Mouse (Mus musculus) embryonic facial prominence, embryonic 11.5 days (tissue): ENCODE results near the gene Gm49368. TPM values are rescaled to one million over a fixed set of nuclear protein-coding genes. Genes with fewer than 3 reads are reported as not detected.
"Not testable (repeated sequence)": the region's sequence is repeated elsewhere in the genome, so short reads cannot be mapped to it uniquely, and the experiment has no call there.

Experiments
- ATAC-seq: fragments of 200-750 bp; cut with Nextera tagmentation; replicated peaks from 2 replicates; pipeline ENCODE4 v1.8.0; 2017; ENCODE audit warnings: low read depth; ENCODE audit not compliant: insufficient number of reproducible peaks, low FRiP score, low TSS enrichment
- DNase-seq: peaks from one replicate; pipeline ENCODE4 v3.0.0-alpha.2; 2015; ENCODE audit warnings: low spot score
- H3K27ac ChIP-seq: fragments of 300-500 bp; sonication (generic); replicated peaks from 2 replicates; pipeline ENCODE4 v1.5.1; 2014; ENCODE audit warnings: mild to moderate bottlenecking, low read depth, low read length, control low read depth
- H3K27me3 ChIP-seq: fragments of 300-500 bp; sonication (generic); 2 replicates; pipeline ENCODE4 v1.6.1; 2014; ENCODE audit warnings: mild to moderate bottlenecking, low read length, moderate library complexity, mixed read lengths; ENCODE audit not compliant: control insufficient read depth, insufficient read depth
- H3K36me3 ChIP-seq: fragments of 300-500 bp; sonication (generic); replicated peaks from 2 replicates; pipeline ENCODE4 v1.6.1; 2014; ENCODE audit warnings: low read depth, mild to moderate bottlenecking, low read length, moderate library complexity, mixed read lengths; ENCODE audit not compliant: control insufficient read depth, insufficient read depth
- H3K4me1 ChIP-seq: fragments of 300-500 bp; sonication (generic); 2 replicates; pipeline ENCODE4 v1.6.1; 2014; ENCODE audit warnings: low read length, mixed read lengths; ENCODE audit not compliant: control insufficient read depth, insufficient read depth
- H3K4me2 ChIP-seq: fragments of 300-500 bp; sonication (generic); 2 replicates; pipeline ENCODE4 v1.6.1; 2014; ENCODE audit warnings: low read depth, mild to moderate bottlenecking, control low read depth, low read length, moderate library complexity
- H3K4me3 ChIP-seq: fragments of 300-500 bp; sonication (generic); 2 replicates; pipeline ENCODE4 v1.5.1; 2014; ENCODE audit warnings: low read depth, low read length, control low read depth
- H3K9ac ChIP-seq: fragments of 300-500 bp; sonication (generic); replicated peaks from 2 replicates; pipeline ENCODE4 v1.6.1; 2014; ENCODE audit warnings: mild to moderate bottlenecking, control low read depth, low read length
- H3K9me3 ChIP-seq: fragments of 300-500 bp; sonication (generic); replicated peaks from 2 replicates; pipeline ENCODE4 v1.6.1; 2016; ENCODE audit warnings: mild to moderate bottlenecking, low read length, inconsistent platforms, mixed read lengths; ENCODE audit not compliant: control insufficient read depth
- WGBS: fragments of 180-500 bp; shearing (Covaris S2); extraction: QIAGEN DNeasy Blood & Tissue Kit; methylation state at CpG from one replicate; pipeline ENCODE4 v1.1.7; 2014; 5-methylcytosine and 5-hydroxymethylcytosine counted together
- polyA plus RNA-seq: library from polyadenylated mRNA; unstranded; fragments of >200 nt; fragmentation: Nextera tagmentation; extraction: Ambion mirVana; gene quantifications from 2 replicates; pipeline ENCODE4 v1.2.1, GENCODE M21; 2014

Gm49368 gene
- polyA plus RNA-seq, 1 experiment from 2014 or later: not detected

DNA sequence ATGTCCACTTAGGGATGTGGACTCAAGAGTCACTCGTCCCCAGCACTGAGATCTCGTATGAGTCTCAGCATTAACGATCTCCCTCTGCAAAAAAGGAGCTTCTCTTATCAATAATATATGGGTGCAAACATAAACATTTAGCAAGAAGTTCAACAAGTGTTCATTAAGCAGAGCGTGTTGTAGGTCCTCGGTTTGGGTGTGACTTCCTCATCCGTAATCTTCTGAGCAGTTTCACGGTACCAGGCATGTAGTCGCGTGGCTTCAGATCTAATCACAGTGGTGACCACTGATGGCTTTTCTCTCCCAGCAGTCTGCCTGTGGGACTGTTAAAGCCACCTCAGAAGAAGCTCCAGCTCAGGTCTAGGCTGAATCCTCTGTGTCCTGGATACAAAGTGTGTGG, 38.1 kb upstream of the Gm49368 start:
- no peak for ATAC-seq
- Histone ChIP-seq H3K9ac (no peak overlapping the region), H3K27ac (no peak overlapping the region), H3K36me3 (no peaks in the 10 kb centered on the region), H3K4me3 (no peak overlapping the region), H3K27me3 (no peaks in the 10 kb centered on the region), H3K9me3 (no peaks in the 10 kb centered on the region), H3K4me2 (no peak overlapping the region), H3K4me1 (no peaks in the 10 kb centered on the region)
- DNase-seq: no peak
- WGBS: 93% methylated on average over 9 of the region's 9 CpGs

DNA sequence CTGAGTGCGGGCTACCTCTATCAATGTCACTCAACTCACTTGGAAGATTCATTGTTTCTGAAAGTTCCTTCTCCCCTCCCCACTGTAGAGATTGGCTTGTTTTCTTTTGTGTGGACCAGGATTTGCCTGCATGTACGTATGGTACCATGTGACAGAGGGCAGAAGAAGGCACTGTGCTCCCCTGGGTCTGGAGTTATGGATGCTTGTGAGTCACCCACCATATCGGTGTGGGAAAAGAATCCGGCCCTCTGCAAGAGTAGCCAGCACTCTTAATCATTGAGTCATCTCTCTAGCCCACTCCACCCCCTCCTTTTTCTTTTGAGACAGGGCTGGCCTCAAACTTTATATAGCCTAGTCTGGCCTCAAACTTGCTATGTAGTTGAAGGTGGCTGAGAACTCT, 37.6 kb upstream of the Gm49368 start:
- Histone ChIP-seq H3K9ac (no peak overlapping the region), H3K4me1 (no peaks in the 10 kb centered on the region), H3K27me3 (no peaks in the 10 kb centered on the region), H3K27ac (no peak overlapping the region), H3K4me3 (no peak overlapping the region), H3K4me2 (no peak overlapping the region), H3K9me3 (no peaks in the 10 kb centered on the region), H3K36me3 (no peaks in the 10 kb centered on the region)
- 91% methylated on average over 4 of the region's 4 CpGs for WGBS
- no peak for ATAC-seq
- no peak for DNase-seq

DNA sequence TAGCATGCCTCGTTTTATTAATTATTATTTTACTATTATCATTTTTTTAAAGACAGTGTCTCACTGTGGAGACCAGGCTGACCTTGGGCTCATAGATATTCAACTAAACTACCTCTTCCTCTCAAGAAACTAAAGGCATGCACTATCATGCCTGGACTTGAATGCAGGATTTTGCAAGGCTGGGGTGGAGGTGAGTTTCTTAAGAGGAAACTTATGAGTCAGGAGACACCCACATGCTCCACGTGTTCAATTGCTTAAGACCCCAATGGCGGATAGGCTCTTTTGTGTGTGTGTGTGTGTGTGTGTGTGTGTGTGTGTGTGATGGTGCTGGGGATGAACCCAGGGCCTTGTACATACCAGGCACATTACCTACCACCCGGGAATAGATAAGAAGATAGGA, 37.1 kb upstream of the Gm49368 start:
- H3K27me3 ChIP-seq: no peaks in the 10 kb centered on the region
- H3K4me1 ChIP-seq: no peaks in the 10 kb centered on the region
- ATAC-seq (no peak), DNase-seq (no peak)
- H3K36me3 ChIP-seq: no peaks in the 10 kb centered on the region
- H3K4me3 ChIP-seq: no peak overlapping the region
- 84% methylated on average over 4 of the region's 4 CpGs for WGBS
- no peak overlapping the region for H3K9ac ChIP-seq
- no peaks in the 10 kb centered on the region for H3K9me3 ChIP-seq
- no peak overlapping the region for H3K4me2 ChIP-seq
- H3K27ac ChIP-seq: no peak overlapping the region

DNA sequence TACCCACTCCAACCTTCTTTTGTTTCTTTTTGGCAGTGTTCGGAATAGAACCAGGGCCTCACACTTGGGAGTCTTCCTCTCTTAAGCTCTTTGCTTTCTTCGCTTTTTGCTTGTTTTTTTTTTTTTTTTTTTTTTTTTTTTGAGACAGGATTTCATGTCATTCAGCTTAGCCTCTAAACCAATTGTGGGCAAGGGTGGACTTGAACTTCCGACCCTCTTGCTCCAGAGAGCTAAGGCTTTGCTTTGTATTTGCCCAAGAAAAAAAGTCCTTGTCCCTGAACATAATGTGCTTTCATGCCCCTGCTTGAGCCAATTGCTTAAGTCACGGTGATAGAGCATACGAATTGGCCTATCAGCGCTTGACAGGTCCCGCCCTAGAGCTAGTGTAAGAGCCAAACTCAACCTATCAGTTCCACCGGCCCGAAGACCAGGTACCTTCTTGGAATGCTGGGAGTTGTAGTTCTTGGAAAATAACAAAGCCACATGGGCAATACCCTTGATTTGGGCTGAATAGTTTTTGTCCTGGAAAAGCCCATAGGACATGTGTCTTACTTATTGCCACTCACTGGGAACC, 31.0 kb upstream of the Gm49368 start:
- Histone ChIP-seq H3K27me3 (no peaks in the 10 kb centered on the region), H3K27ac (no peak overlapping the region), H3K4me3 (no peak overlapping the region), H3K9ac (no peak overlapping the region), H3K4me1 (no peaks in the 10 kb centered on the region), H3K4me2 (no peak overlapping the region), H3K36me3 (no peaks in the 10 kb centered on the region), H3K9me3 (no peaks in the 10 kb centered on the region)
- ATAC-seq (no peak; the same call in 1 of the 2 replicates), DNase-seq (peak; percentile 70)
- 36% methylated on average over 9 of the region's 9 CpGs for WGBS

DNA sequence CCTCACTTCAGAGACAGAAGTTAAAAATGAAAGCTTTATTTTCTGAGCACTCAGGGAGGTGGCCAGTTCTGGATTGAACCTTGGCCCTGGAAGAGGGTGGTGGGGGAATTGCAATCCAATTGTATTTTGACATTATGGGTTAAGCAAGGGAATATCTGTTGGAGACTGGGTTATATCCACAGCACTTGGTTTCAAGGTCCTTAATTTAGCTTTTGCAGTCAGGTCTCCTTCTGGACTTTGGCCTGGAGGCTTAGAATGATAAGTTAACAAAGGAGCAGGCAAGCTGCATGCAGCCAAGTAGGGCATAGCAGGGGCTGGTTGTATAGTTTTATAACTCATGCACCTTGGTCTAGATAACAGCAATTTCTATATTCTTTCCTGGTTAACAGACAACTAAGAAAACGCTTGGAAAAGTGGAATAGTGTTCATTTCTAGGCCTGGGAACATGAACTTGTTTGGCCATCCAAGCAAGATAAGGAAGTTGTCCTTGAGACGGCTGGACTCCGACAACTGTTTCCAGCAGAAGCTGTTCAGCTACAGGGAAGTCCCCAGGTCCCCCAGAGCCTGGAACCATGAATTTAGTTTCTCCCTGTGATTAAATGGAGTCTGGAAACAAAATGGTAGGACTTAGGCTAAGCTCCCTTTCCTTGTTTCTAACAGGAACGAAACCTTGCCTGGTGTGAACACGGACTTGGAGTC, 30.0 kb upstream of the Gm49368 start:
- Histone ChIP-seq H3K9ac (no peak overlapping the region), H3K9me3 (no peaks in the 10 kb centered on the region), H3K36me3 (no peaks in the 10 kb centered on the region), H3K4me3 (no peak overlapping the region), H3K27me3 (no peaks in the 10 kb centered on the region), H3K4me2 (no peak overlapping the region), H3K27ac (no peak overlapping the region), H3K4me1 (no peaks in the 10 kb centered on the region)
- WGBS: 93% methylated on average over 5 of the region's 5 CpGs
- ATAC-seq (no peak), DNase-seq (no peak)

DNA sequence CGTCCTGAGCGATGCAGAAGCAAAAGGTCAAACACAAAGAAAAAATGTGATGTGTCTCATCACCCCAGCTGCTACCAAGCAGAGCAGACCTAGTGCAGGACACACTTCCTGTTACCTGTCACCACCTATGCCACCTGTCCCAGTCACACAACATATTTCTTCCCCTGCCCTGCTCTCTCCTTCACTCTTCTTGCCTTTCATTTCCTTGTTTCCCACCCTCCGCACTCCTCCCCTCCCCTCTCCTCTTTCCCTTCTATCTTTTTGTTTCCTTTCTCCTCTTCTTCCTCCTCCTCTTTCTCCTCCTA, 29.5 kb upstream of the Gm49368 start:
- 96% methylated on average over 3 of the region's 3 CpGs for whole genome bisulfite sequencing
- Histone ChIP-seq H3K27me3 (no peaks in the 10 kb centered on the region), H3K9ac (no peak overlapping the region), H3K4me2 (no peak overlapping the region), H3K9me3 (no peaks in the 10 kb centered on the region), H3K27ac (no peak overlapping the region), H3K36me3 (no peaks in the 10 kb centered on the region), H3K4me1 (no peaks in the 10 kb centered on the region), H3K4me3 (no peak overlapping the region)
- ATAC-seq: no peak
- no peak for DNase-seq

DNA sequence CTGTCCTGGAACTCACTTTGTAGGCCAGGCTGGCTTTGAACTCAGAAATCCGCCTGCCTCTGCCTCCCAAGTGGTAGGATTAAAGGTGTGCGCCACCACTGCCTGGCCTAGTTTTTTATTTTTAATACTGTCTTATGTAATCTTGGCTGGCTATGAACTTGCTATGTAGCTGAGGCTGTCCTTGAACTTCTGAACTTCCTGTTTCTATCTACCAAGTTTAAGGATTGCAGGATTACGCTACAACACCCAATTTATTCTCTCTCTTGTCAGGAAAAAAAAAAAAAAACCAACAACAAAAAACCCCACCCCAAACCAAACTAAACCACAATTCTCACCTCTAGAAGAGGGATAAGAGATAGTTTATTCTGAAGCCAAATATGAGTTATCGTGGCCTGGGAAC, 28.9 kb upstream of the Gm49368 start:
- Histone ChIP-seq H3K9ac (no peak overlapping the region), H3K9me3 (no peaks in the 10 kb centered on the region), H3K4me3 (no peak overlapping the region), H3K27ac (no peak overlapping the region), H3K4me1 (no peaks in the 10 kb centered on the region), H3K36me3 (no peaks in the 10 kb centered on the region), H3K4me2 (no peak overlapping the region), H3K27me3 (no peaks in the 10 kb centered on the region)
- no peak for ATAC-seq
- DNase-seq: no peak
- WGBS: 89% methylated on average over 4 of the region's 4 CpGs

DNA sequence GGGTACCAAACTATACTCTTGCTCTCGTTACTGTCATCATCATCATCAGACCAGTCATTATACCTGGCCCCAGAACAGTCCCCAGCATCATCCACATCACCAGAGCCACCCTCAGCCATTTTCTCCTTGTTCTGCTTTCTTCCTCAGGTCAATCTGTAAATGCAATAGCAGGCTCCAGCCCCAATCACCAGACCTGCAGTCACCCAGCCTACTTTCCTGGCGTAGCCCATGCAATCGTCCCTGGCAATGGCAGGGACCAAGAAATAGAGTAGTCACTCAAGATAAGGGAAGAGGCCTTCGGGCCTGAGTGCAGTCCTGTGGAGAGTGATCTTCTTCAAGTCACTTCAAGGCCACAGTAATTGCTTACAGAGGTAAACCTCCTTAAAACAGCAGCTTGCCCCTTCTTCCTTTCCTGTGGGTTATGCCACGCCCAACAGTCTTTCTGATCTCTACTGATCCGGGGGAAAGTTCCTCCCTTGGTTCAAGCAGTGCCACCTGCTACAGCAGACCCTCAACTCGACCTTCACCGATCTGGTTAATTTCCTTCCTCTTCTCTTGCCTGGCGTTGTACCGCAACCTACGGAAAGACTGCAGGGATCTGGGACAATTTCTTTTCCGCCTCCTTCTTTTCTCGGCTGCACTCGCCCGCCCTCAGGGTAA, 20.2 kb upstream of the Gm49368 start:
- not testable (repeated sequence) for H3K9ac ChIP-seq, H3K27me3 ChIP-seq, H3K4me2 ChIP-seq, DNase-seq, H3K27ac ChIP-seq, H3K9me3 ChIP-seq, ATAC-seq, H3K36me3 ChIP-seq, H3K4me1 ChIP-seq, H3K4me3 ChIP-seq
- WGBS: 78% methylated on average over 15 of the region's 15 CpGs
